Mouse (Mus musculus) testis, postnatal 14 days (tissue): ENCODE results near the gene Mfap1a.
A peak's percentile ranks its signal among the peaks of the same experiment; 100 is the strongest.
"Not testable (repeated sequence)": the region's sequence is repeated elsewhere in the genome, so short reads cannot be mapped to it uniquely, and the experiment has no call there.

Experiments
- DNase-seq: peaks from one replicate; pipeline ENCODE4 v3.0.0; 2021; ENCODE audit warnings: low spot score

Gene Mfap1a

DNA sequence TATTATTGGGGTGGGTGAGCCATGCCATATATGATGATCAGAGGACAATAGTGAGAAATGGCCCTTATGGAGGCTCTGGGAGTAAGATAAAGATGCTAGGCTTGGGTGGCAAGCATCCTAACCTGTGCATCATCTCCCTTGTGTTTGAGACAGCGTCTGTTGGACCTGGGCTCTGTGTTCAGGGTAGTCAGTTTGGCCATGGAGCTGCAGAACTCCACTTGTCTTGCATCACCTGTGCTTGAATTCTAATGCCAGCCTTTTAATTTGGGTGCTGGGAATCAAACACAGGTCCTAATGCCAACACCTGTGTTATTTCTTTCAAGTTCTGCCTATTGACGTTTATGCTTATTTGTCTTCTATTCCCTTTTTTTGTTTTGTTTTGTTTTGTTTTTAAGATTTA, 31.2 kb downstream of the Mfap1a start:
- not testable (repeated sequence) for DNase-seq

DNA sequence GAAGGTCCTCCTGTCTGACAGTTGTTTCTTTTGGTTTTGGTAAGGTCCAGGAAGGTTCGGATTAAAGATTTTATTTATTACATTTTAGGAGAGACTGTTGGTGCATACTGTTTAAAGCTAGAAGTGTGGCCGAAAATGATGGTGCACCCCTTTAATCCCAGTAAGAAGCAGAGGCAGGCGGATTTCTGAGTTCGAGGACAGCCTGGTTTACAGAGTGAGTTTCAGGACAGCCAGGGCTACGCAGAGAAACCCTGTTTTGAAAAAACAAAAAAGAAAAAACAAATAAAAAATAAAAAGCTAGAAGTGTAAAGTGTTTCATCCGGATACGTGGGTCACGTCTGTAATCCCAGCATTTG, 32.3 kb downstream of the Mfap1a start:
- DNase-seq = no peak

DNA sequence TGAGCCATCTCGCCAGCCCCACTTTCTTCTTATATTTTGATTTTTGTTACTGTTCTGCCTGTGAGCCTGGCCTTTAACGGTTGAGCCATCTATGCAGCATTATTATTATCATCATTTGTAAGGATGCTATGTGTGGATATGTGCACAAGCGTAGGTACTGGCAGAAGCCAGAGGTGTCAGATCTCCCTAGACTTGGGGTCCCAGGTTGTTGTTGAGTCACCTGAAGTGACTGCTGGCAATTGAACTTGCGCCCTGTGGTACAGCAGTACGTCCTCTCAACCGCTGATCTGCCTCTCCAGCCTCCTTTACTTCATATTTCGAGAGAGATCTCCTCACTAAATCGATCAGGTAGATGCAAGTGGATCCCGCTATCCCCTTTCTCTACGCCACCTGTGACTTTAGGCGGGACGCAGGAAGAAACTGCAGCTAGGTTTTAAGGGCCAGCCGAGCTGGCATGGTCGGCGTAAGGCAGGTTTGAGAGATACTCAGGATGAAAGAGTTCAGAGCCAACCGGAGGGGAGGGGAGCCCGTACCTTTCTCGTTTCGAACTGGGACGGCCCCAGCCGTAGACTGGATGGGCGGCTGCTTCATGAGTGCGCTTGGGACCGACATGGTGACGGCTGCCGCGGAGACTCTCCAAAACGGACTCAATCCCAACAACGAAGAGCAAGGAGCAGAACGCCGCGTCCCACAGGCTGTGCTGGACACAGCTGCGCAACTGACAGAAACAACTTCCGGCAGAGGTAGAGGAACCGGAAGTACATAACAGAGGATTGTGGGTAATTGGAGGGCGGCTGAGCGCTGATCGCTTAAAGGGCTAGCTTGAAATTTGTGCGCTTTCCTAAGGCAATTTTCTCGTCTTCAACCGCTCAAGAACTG, 32.9 kb downstream of the Mfap1a start, which contains the start of gene Mfap1b:
Gene Mfap1b, minus strand, starts transcription at position 767 of the 879 bp plus-strand sequence.
- peak; percentile 84 for DNase-seq

DNA sequence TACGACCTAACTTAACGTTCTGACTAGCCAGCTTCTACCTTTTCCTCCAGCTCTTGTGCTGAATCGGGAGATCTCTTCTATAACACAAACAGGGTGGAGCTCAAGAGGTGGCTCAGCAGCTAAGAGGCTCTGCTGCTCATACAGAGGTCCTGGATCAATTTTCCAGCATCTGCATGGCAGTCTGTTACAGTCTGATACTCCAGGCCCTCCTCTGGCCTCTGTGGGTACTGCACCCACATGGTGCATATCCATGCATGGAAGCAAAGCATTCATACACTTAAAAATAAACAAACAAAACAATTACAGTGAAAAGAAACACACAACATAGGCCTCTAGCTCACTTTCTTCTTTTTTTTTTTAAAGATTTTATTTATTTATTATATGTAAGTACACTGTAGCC, 33.7 kb downstream of the Mfap1a start:
- not testable (repeated sequence) for DNase-seq

DNA sequence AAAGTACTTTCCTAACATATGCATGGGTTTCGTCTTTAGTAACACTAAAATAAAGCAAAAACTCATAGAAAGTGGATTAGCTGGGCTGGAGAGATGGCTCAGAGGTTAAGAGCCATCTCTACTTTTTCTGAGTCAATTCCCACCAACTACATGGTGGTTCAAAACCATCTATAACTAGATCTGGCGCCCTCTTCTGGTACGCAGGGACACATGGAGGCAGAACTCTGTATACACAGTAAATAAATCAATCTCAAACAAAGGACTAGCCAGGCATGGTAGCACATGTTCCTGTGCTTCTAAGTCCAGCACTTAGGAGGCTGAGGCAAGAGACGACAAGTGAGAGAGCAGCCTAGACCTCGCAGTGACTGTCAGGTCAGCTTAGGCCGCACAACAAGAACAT, 37.5 kb downstream of the Mfap1a start:
- not testable (repeated sequence) for DNase-seq

DNA sequence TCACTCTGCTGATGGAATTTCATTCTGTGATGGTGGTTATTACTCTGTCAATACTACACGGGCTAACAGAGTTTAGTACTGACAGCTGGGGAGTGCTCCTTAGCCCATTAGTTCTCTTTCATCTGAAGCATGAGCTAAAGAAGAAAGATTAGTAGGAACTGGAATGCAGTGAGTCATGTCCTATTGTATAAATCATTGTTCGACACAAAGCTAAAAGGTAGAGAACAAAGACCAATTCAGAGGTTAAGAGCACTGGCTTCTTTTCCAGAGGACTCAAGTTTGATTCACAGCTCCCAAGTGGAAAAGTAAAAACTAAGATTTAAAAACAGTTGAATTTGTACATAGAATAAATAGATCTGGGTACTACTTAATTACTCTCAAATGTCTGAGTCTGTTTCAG, 46.4 kb downstream of the Mfap1a start:
- no peak for DNase-seq

DNA sequence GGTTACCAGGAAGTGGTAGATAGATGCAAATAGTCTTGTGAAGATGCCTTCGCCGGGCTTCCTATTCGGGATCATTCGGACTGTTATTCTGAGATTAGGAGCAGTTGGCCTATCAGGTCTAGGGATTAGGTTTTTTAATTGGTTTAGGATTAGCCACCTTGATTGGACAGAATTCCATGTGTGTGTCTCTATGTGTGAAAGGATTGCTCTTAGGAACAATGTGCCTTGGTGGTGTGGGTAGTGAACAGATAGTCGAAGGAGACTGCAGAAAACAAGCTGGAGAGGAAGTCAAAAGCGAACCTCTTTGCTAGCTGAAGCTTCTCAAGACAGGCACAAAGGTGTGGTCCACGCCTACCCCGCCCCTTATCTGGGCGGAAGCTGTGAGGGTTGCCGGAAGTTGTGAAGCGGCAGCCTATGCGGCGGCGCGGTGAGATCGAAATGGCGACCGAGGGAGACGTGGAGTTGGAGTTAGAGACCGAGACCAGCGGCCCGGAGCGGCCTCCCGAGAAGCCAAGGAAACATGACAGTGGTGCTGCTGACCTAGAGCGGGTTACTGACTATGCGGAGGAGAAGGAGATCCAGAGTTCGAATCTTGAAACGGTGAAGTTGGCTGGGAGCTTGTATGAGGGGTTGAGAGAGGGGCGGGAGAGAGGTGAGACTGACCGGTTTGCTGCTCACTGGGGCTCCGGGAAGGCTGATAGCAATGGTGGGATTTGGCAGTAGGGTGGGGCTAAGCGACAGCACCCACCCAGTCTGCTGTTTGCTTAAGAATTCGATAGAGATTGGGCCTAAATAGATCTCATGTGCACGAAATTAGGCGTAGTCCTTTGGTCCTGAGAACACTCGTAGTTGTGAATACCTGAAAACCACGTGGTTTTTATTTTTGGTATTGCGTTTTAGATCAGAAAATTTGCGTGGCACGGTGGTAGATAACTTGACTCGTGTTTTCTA, 49.5 kb downstream of the Mfap1a start, which contains the start of gene Serinc4:
Gene Serinc4, minus strand, starts transcription at position 90 of the 951 bp plus-strand sequence.
- peak; percentile 85 for DNase-seq

DNA sequence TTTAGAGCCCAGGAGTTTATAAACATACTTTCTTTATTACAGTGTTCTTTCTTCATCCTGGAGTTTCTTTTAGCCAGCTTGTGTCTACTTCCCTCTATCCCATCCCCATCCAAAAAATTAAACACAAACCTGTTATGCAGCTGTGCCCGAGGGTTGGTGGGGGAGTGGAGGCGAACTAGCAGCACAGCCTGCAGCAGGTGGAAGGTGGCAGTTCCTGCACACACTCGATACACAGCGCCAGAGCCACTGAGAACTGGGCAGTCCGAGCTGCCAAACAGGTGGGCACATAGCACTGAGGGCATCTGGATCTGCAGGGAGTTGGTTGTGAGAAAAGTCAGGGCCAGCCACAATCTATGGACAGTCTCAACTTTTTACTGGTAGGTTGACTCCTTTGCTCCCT, 50.9 kb downstream of the Mfap1a start:
- DNase-seq = no peak

DNA sequence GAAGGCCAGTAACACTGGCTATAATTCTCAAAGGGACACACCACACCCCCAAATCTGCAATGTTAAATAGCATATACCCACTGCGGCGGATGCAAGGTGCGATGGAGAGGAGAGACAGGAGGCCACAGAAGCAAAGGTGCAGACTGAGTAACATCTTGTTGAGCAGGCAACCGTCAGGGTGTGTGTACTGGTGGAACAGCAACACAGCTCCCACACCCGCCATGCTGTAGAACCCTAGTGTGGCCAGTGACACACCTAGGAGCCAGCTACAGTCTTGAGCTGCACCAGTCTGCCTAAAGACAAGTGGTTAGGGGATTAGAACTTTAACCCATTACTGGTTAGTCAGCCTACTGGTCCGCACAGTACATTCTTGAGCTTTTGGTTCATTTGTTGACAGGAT, 52.5 kb downstream of the Mfap1a start:
- DNase-seq = no peak

DNA sequence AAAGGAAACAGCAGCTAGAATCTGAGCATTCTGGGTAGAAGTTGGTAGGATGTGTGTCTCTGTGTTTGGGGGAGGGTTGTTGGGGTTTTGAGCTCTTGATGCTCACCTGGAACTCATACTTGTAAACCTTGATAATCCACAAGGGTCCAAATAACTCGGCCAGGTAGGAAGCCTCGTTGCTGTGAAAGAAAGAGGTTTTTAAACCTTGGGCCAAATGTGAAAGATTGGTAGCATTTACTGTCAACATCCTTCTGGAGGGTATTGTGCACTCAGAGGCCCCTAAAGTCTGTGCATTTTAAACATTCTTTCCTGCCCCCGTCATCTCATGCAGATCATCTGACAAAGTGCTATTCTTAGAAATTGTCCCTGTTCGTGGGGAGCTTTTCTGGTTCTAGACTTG, 53.5 kb downstream of the Mfap1a start, which contains the start of gene Hypk:
Gene Hypk, plus strand, starts transcription at position 301 of the 400 bp plus-strand sequence.
- no peak for DNase-seq

DNA sequence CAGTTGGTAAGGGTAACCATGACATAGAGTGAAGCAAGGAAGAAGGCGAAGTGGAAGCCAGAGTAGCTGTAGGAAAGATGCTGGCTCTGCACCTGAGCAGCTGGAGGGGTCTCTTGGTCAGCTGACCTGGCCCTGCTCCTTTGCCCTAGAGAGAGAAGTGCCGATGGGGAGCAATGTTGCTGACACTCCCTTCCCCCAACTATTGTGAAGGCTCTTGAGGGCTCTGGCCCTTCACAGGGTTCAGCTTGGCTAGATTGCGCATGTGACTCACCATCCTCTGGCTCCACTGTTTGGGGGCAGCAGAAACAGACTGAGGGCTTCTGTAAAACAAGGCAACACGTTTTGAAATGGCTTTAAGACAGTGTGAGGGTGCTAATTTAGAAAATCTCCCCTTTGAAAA, 54.1 kb downstream of the Mfap1a start:
- DNase-seq = no peak

DNA sequence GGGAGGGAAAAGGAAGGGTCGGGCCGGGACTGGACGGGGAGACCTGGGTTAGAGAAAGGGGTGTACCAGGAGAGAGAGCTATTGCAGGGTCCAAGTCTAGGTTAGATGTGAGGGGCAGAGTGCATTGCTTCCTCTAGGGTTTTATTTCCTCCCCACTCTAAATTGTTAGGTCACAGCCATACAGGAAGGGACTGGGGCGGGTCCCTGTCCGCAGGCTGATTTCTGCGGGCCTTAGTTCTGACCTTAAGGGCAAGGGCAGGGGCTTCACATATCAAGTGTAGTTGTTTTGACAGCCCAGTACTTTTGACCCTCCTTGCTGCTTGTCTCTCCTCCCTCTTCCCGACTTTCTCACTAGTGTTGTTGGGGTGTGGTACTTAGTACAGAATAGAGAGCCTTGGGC, 56.4 kb downstream of the Mfap1a start:
- DNase-seq = no peak

DNA sequence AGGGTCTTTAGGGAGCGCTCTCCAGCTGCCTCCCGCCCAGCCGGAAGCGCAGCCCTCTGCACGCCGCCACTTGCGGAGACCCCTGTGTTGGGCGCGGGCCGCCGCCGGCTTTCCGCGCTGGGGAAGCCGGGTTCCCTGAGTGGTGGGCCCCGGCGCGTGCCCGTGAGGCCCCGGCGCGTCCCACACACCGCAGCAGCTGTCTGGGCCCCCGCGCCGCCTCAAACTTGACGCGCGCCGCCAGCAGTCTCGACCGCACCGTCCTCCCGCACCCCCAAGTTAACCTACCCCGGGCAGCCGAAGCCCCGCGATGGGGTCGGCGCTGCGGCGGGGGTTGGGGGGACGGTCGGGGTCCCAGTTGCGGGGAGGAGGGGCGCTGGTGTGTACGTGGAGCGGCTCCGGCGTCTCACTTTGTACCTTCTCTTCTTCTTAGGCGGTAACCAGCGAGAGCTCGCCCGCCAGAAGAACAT, 56.9 kb downstream of the Mfap1a start:
- DNase-seq = no peak

DNA sequence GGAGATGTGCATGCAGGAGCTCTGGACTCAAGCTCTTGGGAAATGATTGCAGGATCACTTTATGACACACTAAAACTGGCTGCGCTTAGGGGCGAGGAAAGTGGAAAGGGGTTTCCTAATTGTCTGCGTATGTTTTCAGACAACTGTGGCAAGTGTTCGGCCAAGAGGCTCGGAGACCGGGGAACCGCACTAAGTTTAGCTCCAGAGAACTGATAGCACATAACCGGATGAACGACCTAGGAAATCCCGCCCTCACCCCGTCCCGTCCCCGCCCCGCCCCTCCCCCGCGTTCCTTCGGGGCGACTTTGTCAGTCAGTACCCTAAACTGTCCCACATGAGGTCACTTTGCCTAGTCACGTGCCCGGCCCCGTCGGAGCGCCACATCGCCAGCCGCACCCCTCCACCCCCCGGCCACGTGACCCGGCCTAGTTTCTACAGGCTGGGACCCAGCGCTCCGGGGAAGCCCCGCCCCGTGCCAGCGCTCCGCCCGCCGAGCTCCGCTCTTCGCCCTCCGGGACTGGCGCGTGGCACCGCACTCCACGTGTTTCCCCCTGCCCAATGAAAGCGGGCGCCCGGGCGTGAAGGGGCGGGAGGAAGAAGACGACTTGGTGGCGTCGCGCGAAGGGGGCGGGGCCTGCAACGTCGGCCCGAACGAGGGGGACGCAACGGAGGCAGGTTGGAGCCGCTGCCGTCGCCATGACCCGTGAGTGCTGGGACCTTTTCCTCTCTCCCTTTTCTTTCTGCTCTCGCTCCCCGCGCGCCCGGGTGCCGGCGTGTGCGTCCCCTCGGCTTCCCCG, 57.5 kb downstream of the Mfap1a start, which contains the start of gene Serf2:
Gene Serf2, plus strand, starts transcription at position 457 of the 797 bp plus-strand sequence.
- DNase-seq = peak; percentile 99

DNA sequence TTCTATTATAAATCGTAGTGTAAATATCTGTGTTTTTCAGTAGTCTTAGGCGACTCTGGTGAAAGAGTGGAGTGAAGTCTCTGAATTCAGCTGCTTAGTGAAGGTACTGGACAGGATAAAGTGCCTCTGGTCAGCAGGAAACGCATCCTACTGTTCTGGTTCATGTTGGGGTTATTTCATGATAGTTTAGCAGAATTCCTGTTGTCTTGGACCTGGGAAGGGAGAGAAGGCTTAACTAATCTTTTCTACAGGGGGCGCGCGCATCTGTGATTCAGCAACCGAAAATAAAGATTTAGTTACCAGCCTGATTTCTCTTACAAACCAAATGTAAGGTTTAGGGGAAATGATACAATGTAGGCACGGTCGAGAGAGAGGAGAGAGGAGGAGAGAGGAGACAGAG, 58.3 kb downstream of the Mfap1a start:
- DNase-seq = no peak

DNA sequence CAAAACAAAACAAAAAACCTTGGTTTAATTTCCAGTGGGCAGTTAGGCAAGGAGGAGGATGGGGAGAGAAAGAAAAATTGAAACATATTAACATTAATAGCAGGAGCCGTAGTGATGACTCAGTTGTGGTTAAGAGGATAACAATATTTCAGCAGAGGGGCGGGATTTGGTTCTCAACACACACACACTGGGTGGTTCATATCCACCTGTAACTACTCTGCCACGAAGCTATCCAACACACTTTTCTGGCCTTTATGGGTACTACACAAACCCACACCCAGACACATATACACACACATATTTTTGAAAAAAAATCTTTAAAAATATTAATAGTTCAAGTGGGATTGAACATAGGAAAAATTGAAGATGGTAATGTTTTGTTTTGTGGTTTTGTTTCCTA, 59.5 kb downstream of the Mfap1a start:
- no peak for DNase-seq

DNA sequence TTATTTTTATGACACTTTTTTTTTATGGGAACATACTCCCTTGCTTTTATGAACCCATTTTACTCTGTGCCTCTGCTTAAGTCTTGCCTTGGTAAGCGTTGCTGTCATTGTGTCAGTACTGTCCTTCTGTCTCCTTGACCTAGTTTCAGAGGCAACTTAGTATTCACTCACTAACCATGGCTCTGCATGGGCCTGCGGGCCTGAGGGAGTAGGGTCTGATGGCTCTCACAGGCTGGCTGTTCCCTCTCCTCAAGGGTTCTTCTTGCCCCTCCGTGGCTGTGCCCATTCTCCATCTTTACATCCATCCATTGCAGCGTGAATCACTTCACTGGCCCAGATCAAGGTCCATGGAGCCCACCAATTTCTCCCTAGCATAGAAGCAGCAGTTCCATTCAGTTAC, 60.0 kb downstream of the Mfap1a start:
- peak; percentile 53 for DNase-seq

DNA sequence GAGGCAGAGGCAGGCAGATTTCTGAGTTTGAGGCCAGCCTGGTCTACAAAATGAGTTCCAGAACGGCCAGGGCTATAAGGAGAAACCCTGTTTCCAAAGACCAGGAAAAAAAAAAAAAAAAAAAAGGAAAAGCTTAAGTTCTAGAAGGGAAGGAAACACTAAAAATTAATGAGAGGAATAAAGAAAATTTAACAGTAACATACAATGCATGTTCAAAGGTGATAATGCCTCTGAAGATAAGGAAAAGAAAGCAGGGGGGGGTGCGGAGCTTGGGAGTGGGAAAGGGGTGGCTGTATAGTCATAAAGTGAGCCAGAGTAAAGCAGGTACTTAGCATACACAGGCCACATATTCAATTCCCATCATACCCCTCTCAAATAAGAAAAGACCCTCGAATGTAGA, 61.3 kb downstream of the Mfap1a start:
- DNase-seq = no peak

DNA sequence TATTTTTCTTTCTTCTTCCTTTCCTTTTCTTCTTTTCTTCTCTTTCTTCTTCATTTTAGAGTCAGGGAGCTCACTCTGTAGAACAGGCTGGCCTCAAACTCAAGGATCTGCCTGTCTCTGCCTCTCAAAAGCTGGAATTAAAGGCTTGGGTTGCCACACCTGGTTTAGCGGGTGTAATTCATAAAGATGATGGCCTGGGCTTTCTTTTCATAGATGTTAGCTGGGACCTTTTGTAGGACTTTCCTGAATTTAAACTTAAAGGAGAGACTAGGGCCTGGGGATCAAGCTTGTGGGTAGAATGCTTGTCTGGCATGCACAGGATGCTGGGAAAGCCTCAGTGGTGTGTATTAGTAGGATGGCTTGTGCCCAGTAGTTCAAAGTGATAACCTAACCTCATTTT, 62.3 kb downstream of the Mfap1a start, which contains the start of gene Ell3:
Gene Ell3, minus strand, starts transcription at position 101 of the 400 bp plus-strand sequence.
- no peak for DNase-seq

DNA sequence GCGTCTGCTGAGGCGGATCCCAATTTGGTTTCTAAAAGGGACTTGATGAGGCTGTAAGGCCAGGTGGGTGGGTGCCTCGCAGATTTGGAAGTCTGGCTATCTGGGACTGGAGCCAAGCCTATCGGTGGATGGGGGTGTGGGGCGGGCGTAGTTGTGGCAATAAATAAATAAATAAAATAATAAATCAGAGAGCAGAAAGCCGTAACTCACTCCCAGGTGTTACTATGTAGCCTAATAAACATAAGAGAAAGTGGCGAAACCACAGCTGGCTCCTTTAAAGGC, 63.5 kb downstream of the Mfap1a start:
- DNase-seq = no peak

DNA sequence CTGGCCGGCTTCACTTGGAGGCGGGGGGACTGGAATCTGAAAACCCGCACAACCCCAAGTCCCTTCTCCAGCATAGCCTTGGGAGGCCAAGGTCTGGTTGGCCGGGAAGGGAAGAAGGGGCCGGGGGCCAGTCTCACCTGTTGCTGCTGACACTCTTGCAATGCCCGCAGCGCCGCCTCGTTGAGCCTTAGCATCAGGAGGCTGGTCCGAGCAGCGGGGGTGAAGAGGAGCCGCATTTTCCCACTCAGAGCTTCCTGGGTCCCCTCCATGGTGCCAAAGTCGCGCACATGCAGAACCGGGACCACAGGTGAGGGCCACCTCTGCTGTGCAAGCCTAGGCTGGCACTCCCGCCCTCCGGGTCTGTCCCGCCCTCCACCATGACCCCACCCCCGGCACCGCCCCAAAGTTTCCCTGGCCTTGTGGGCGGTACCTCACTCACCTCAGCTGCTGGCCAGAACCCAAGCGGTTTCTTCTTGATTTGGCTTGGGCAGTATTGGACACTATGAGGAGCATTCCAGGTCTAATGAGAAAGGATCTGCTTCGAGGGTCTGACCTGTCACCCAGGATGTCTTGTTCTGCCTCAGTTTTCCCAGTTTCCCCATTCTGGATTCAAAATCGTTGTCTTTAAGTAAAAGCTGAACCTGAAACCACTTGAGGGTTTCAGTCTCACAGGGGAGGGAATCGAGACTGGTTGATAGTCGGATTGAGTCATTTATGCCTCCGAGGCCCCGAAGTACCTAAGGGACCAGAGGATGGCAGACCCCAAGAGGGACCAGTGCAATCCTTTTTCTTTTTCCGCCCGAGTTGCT, 64.0 kb downstream of the Mfap1a start:
- DNase-seq = peak; percentile 63
